Mouse (Mus musculus): ENCODE data around the gene Papola. TPM values are rescaled to one million over a fixed set of nuclear protein-coding genes. Genes with fewer than 3 reads are reported as not detected.
A peak's percentile ranks its signal among the peaks of the same experiment; 100 is the strongest.

Gene Papola
- 52.7 and 62.3 TPM in 2 replicates for polyA plus RNA-seq (2012; rRNA removed)

- H3K4me1 ChIP-seq (ENCODE audit: control insufficient read depth, insufficient read depth, insufficient read length): peaks cover 4% of the 10 kb centered on the region; the same call in 1 of the 2 replicates
- TF ChIP-seq POLR2A (IDR thresholded peaks at IDR 0.05; ENCODE audit: low read depth, low read length) (peak; percentile 78), CTCF (IDR thresholded peaks at IDR 0.05; ENCODE audit: extremely low read depth, insufficient read depth, insufficient read length, insufficient replicate concordance) (no peak)
- peak within 1 kb of the TSS; percentile 99 for H3K27ac ChIP-seq (ENCODE audit: insufficient read depth, low read length)
- peak; percentile 82 to 87 for DNase-seq (ENCODE audit: low read depth in 1 of 2, low spot score in 2 of 2)
- no peaks in the 10 kb centered on the region for H3K27me3 ChIP-seq (ENCODE audit: control insufficient read depth, insufficient read depth, low read length)
- under 1% methylated on average over 72 of the region's 85 CpGs for WGBS
- no peaks in the 10 kb centered on the region for H3K36me3 ChIP-seq (ENCODE audit: control insufficient read depth, insufficient read depth, low read length)
- H3K4me3 ChIP-seq (ENCODE audit: extremely low read depth, insufficient read depth, insufficient read length): peak within 1 kb of the TSS; percentile 98
Observed at GRCm38 (mm10) chr12:105784196-105784999, at the start of gene Papola. Gene Papola, plus strand, starts transcription at chr12:105784694.

GRCm38 (mm10) chr12:105735226-105735888 is 49.1 kb upstream of the Papola start:
- DNase-seq (ENCODE audit: low read depth in 1 of 2, low spot score in 2 of 2): no peak

DNA sequence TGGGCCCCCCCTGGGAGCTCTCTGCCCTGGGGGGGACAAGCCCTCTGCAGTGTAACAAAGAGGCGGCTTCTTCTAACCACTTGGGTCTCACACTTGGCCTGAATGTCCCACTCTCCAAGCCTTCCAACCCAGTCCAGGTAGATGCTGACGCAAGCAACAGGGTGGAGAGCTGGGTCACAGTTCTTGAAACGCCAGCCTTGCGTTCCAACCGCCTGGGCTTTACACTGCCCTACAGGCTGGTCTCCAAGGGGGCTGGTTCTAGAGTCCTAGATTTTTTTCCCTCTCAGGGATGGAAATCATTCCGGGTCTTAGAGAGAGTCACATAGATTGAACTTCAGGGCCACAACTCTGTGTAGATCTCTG is 48.6 kb upstream of the Papola start:
- no peak overlapping the region for H3K4me3 ChIP-seq (ENCODE audit: extremely low read depth, insufficient read depth, insufficient read length)
- 93% methylated on average over 6 of the region's 6 CpGs for WGBS
- TF ChIP-seq POLR2A (IDR thresholded peaks at IDR 0.05; ENCODE audit: low read depth, low read length) (no peak), CTCF (IDR thresholded peaks at IDR 0.05; ENCODE audit: extremely low read depth, insufficient read depth, insufficient read length, insufficient replicate concordance) (no peak)
- DNase-seq (ENCODE audit: low read depth in 1 of 2, low spot score in 2 of 2): no peak
- no peaks in the 10 kb centered on the region for H3K36me3 ChIP-seq (ENCODE audit: control insufficient read depth, insufficient read depth, low read length)
- H3K4me1 ChIP-seq (ENCODE audit: control insufficient read depth, insufficient read depth, insufficient read length): no peaks in the 10 kb centered on the region
- no peak overlapping the region for H3K27ac ChIP-seq (ENCODE audit: insufficient read depth, low read length)
- no peaks in the 10 kb centered on the region for H3K27me3 ChIP-seq (ENCODE audit: control insufficient read depth, insufficient read depth, low read length)

More at GRCm38 (mm10) chr12:105735226-105735888, 49.1 kb upstream of the Papola start:
- no peak overlapping the region for H3K4me3 ChIP-seq (ENCODE audit: extremely low read depth, insufficient read depth, insufficient read length)
- H3K4me1 ChIP-seq (ENCODE audit: control insufficient read depth, insufficient read depth, insufficient read length): no peaks in the 10 kb centered on the region
- 81% methylated on average over 7 of the region's 7 CpGs for WGBS
- no peaks in the 10 kb centered on the region for H3K36me3 ChIP-seq (ENCODE audit: control insufficient read depth, insufficient read depth, low read length)
- no peaks in the 10 kb centered on the region for H3K27me3 ChIP-seq (ENCODE audit: control insufficient read depth, insufficient read depth, low read length)
- no peak overlapping the region for H3K27ac ChIP-seq (ENCODE audit: insufficient read depth, low read length)
- TF ChIP-seq CTCF (IDR thresholded peaks at IDR 0.05; ENCODE audit: extremely low read depth, insufficient read depth, insufficient read length, insufficient replicate concordance): no peak

DNA sequence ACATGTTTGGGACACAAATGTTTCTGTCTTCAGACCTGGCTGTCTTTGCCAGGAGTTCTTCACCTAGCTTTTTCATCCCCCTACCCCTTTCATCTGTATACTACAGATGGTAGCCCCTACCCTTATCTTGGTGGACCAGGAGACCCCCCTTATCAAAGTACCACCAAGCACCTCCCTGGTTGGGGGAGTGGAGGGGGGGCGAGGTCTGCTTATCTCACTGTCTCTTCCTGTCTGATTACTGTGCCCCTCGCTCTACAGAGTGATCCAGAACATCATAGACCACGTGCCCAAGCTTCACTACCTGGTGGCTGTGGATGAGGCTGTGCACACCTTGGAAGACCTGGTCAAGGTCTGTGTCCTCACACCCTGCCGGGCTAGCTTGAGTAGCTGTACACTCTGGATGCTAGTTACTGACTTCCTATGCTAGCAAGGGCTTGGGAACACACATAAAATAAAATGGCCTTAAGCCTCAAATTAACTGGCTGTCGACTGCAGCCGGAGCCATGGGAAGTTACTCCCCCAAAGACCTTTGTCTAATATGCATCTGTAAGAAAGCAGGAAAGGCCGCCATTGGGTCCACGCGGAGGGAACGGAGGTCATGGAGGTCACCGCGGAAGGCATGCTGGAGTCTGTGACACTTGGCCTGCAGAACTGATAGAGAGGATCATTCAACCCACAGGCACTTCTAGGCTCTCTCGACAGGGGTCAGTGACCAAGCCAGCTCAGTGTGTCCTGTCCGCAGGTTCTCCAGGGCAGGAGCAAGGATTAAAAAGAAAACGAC is 46.0 kb upstream of the Papola start:
- no peak for DNase-seq (ENCODE audit: low read depth in 1 of 2, low spot score in 2 of 2)
- Histone ChIP-seq H3K27me3 (ENCODE audit: control insufficient read depth, insufficient read depth, low read length) (no peaks in the 10 kb centered on the region), H3K4me1 (ENCODE audit: control insufficient read depth, insufficient read depth, insufficient read length) (no peaks in the 10 kb centered on the region), H3K36me3 (ENCODE audit: control insufficient read depth, insufficient read depth, low read length) (no peaks in the 10 kb centered on the region), H3K27ac (ENCODE audit: insufficient read depth, low read length) (no peak overlapping the region), H3K4me3 (ENCODE audit: extremely low read depth, insufficient read depth, insufficient read length) (no peak overlapping the region)
- WGBS: 83% methylated on average over 15 of the region's 15 CpGs
- no peak for TF ChIP-seq POLR2A (IDR thresholded peaks at IDR 0.05; ENCODE audit: low read depth, low read length)

DNA sequence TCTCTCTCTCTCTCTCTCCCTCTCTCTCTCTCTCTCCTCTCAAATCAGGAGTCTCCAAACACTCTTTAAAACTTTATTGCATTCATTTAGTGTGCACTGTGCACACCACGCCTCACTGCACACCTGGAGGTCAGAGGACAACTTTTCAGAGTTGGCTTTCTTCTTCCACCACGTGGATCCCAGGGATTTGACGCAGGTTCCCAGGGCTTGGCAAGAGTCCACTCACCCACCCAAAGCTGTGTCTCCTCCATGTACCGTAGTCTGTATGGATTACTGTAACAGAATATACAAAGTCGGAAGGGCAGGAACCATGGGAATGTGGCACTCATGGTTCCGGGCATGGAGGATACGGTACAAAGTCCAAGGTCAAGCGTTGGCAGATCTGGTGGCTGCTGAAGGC is 44.8 kb upstream of the Papola start:
- TF ChIP-seq POLR2A (IDR thresholded peaks at IDR 0.05; ENCODE audit: low read depth, low read length) (no peak), CTCF (IDR thresholded peaks at IDR 0.05; ENCODE audit: extremely low read depth, insufficient read depth, insufficient read length, insufficient replicate concordance) (no peak)
- Histone ChIP-seq H3K27me3 (ENCODE audit: control insufficient read depth, insufficient read depth, low read length) (no peaks in the 10 kb centered on the region), H3K27ac (ENCODE audit: insufficient read depth, low read length) (no peak overlapping the region), H3K36me3 (ENCODE audit: control insufficient read depth, insufficient read depth, low read length) (no peaks in the 10 kb centered on the region), H3K4me3 (ENCODE audit: extremely low read depth, insufficient read depth, insufficient read length) (no peak overlapping the region), H3K4me1 (ENCODE audit: control insufficient read depth, insufficient read depth, insufficient read length) (no peaks in the 10 kb centered on the region)
- 93% methylated on average over 8 of the region's 8 CpGs for WGBS
- DNase-seq (ENCODE audit: low read depth in 1 of 2, low spot score in 2 of 2): no peak

DNA sequence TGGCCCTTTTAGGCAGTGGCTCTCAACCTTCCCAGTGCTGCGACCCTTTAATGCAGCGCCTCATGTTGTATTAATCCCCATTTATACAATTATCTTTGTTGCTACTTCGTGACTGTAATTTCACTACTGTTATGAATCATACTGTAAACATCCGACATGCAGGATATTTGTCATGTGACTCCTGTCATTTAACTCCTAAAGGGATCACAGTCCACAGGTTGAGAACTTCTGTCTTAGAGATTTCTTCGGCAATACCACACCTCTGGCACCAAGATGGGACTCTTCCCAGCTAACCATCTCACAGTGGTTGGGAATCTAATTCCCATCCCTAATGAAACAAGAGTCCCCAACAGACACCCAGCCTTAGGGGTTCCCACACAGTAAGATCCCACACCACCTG is 36.4 kb upstream of the Papola start:
- no peaks in the 10 kb centered on the region for H3K27me3 ChIP-seq (ENCODE audit: control insufficient read depth, insufficient read depth, low read length)
- H3K36me3 ChIP-seq (ENCODE audit: control insufficient read depth, insufficient read depth, low read length): no peaks in the 10 kb centered on the region
- WGBS: 86% methylated on average over 5 of the region's 5 CpGs
- no peaks in the 10 kb centered on the region for H3K4me1 ChIP-seq (ENCODE audit: control insufficient read depth, insufficient read depth, insufficient read length)
- no peak for TF ChIP-seq POLR2A (IDR thresholded peaks at IDR 0.05; ENCODE audit: low read depth, low read length)
- no peak for TF ChIP-seq CTCF (IDR thresholded peaks at IDR 0.05; ENCODE audit: extremely low read depth, insufficient read depth, insufficient read length, insufficient replicate concordance)
- no peak overlapping the region for H3K27ac ChIP-seq (ENCODE audit: insufficient read depth, low read length)
- DNase-seq (ENCODE audit: low read depth in 1 of 2, low spot score in 2 of 2): no peak
- no peak overlapping the region for H3K4me3 ChIP-seq (ENCODE audit: extremely low read depth, insufficient read depth, insufficient read length)
